Mouse (Mus musculus) kidney, postnatal 25 days (tissue): ENCODE measurements around the gene Mtmr2.
A peak's percentile ranks its signal among the peaks of the same experiment; 100 is the strongest.
"Not testable (repeated sequence)": the region's sequence is repeated elsewhere in the genome, so short reads cannot be mapped to it uniquely, and the experiment has no call there.

Source experiments
- DNase-seq, 2 experiments: peaks; one replicate each; pipeline ENCODE4 v3.0.0; 2021; ENCODE audit warnings: mixed read lengths in 2 of 2

Gene Mtmr2

GRCm38 (mm10) chr9:13748404-13748797, at the start of gene Mtmr2:
Gene Mtmr2 (plus strand): TSS chr9:13748410.
- DNase-seq: no peak

- no peak for DNase-seq
Observed at GRCm38 (mm10) chr9:13699061-13699780, 49.0 kb upstream of the Mtmr2 start.

GRCm38 (mm10) chr9:13699781-13700116, 48.5 kb upstream of the Mtmr2 start:
- DNase-seq: no peak

GRCm38 (mm10) chr9:13701773-13702172, 46.4 kb upstream of the Mtmr2 start:
- DNase-seq: no peak

DNA sequence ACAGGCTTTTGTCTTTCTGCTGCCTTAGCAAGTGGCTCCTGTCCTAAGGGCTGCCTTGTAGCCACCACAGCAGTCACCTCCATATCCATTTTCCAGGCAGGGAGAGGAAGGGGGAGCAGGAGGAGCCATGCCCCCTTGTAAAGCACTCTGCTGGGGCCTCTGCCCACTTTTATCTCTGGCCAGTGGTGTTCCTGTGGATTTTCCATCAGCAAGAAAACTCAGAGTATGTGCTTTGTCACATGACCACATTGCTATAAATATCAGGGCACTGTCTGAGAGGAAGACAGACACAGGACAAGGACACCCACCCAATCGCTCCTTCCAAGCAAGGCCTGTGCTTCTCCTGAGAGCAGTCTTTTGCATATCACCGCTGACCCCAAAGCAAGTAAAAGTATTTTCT, 45.1 kb upstream of the Mtmr2 start:
- DNase-seq: no peak

- DNase-seq: no peak
Observed at GRCm38 (mm10) chr9:13704917-13705316, 43.3 kb upstream of the Mtmr2 start.

DNA sequence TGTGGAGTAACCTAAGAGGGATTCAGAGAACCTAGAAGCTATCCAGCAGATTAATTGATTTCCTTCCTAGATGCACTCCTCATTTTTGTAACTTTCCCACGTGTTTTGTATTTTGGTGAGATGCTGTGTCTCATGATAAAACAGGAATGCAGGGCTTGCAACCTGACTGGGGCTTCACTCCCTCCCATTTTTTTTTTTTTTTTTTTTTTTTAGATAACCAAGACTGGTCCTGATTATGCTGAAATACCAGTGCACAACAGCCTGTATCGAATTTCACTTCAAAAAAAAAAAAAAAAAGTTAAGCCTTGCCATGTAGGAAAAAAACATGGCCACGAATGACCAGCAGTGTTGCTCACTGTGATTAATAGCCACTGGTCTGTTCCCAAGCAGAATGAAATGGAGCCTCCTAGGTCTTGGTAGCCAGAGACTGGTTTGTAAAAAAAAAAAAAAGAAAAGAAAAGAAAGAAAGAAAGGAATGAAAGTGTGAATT, 41.1 kb upstream of the Mtmr2 start:
- no peak for DNase-seq

DNA sequence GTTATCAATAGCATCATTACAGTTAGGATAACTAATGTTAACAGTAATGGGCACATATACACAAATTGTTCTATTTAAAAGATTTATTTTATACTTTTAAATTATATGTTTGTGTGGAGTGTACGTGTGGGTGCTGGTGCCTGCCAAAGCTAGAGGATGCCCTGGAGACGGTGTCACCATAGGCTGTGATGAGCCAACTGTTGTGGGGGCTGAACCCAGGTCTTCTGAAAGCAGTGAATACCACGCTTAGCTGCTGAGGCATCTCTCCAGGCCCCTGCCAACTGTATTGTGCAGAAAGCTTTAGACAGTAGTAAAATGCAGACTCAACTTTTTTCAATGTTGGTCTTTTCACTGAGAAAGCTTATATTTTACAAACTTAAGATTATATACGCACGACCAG, 38.8 kb upstream of the Mtmr2 start:
- DNase-seq: no peak

DNA sequence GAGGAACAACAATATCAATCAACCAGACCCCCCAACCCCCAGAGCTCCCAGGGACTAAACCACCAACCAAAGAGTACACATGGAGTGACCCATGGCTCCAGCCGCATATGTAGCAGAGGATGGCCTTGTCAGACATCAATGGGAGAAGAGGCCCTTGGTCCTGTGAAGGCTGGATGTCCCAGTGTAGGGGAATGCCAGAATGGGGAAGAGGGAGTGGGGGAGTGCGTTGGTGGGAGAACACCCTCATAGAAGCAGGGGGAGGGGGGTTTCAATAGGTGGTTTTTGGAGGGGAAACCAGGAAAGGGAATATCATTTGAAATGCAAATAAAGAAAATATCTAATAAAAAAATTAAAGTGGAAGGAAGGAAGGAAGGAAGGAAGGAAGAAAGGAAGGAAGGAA, 32.3 kb upstream of the Mtmr2 start:
- DNase-seq: not testable (repeated sequence)

DNA sequence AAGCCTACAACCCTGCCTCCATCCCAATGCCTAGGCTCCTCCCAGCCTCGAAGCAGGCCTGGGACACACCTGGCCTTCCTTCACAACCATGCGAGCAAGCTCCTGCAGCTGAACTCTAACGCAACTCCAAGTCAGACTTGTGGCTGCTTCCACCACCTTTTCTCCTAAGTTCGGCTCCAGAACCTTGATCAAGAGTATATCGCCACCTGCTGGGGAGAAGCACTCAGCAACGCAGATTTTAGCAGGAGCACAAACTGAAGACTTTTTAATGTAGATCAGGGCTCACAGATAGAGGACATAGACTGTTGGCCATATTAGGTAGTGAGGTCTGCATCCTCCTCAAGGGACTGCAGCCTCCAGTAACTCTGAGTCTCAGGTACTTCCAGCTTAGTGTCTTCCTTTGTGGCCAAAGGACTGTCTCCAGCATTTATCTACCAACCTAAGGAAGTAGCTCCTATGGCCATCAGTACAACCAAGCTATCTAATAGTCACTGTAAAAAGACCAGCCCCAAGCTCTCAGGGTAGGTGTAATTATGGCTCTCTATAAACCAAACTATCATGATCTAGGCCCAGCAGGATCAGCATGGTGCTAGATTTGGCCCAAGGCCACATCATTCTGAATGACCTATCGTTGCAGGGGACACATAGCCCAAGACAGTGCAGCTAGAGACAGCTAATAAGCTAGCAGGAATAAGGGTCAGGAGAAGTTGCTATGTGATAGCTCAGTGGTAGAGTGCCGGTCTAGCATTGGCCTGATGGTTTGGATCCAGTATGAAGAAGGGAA, 31.7 kb upstream of the Mtmr2 start:
- peak; percentile 80 to 91 for DNase-seq

DNA sequence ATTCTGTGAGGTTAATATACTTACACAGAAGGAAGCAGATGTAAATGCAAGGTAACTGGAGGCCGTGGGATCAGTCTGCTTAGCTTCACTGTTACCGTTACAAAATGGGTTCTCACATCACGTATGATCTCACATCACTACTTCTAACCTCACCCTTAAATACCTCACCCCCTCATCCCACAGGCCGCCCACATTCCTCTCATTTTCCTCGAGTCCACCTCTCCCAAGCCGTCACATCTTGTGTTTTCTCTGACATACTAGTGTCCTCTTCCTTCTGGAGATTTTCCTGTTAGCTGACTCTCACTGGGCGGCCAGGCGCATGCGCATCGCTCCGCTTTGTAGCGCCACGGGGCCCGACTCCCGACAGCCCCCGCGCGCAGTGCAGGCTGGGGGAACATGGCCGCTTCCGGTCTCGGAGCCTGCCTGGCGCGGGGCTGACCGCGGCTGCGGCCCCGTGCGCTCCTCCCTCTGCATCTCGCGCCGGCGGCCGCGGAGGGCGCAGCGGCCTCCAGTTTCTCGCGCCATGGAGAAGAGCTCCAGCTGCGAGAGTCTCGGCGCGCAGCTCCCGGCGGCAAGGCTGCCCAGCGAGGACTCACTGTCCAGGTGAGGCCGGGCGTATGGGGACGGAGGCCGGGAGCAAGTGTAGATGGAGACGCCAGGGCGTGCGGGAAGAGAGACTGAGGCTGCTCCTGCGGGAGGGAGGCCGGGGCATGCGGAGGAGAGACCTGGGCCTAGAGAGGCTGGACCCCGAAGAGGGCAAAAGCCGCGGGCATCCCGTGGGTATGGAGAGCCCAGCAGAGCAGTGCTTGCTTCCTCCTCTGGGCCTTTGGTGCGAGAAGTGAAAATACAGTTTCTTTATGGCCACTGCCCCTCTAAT, 826 bp downstream of the Mtmr2 start:
- DNase-seq: peak; percentile 97 to 98

GRCm38 (mm10) chr9:13749675-13749998, 1.4 kb downstream of the Mtmr2 start:
- no peak for DNase-seq

- peak; percentile 25 to 44 for DNase-seq
Observed at GRCm38 (mm10) chr9:13752543-13752942, 4.3 kb downstream of the Mtmr2 start.

- DNase-seq: no peak
Observed at GRCm38 (mm10) chr9:13760430-13760829, 12.2 kb downstream of the Mtmr2 start.

GRCm38 (mm10) chr9:13765624-13766023, 17.4 kb downstream of the Mtmr2 start:
- DNase-seq: no peak

DNA sequence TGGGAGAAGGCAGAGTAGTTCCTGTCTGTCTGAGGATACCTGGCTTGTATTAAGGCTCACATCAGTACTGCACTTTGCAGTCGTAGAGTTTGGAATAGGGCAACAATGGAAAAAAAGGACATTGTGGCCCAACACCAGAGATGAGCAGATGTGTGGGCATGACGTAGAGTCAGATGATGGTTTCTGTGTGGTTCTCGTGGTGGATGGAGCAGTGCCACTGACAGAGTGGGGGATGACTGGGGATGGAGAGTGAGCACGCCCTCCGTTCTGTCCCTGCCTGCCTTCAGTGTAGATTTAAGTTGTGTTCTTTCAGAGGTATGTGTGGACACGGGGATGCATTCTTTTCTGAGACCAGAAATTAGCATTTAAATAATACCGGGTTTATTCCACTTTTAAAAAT, 18.4 kb downstream of the Mtmr2 start:
- DNase-seq: no peak

DNA sequence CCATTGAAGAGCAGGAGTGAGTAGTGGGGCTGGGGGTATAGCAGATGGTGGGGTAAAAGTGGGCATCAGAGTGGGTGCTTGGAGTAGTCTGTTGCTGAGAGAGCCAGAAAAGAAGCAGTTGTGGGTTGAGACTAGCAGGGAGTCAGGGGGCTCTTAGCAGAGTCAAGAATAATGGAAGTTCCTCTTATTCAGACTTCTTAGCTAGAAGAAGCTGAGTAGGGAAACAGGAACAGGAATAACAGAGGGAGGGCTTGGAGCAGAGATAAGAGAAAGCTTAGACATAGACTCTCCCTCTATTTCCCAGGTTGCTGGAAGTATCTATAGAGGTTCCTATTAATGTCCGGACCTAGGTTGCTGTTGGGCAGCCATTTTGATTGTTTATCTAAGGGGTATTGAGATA, 26.5 kb downstream of the Mtmr2 start:
- DNase-seq: no peak

GRCm38 (mm10) chr9:13781985-13782384, 33.8 kb downstream of the Mtmr2 start:
- DNase-seq: no peak

GRCm38 (mm10) chr9:13790864-13791263, 42.7 kb downstream of the Mtmr2 start:
- DNase-seq: not testable (repeated sequence)

DNA sequence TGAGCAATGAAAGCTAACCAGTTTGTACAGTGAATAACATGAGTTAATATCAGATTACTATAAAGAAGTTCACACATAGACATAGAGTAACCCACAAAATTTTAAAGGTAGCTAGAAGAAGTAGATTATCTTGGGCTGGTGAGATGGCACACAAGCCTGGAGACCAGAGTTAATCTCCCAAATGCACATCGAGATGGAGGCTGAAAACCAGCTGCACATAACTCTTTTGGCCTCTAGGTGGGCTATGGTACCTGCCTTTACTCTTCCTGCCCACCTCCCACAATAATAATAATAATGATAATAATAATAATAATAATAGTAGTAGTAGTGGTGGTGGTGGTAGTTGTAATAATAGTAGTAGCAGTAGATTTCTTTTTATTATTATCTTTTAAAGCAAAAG, 46.1 kb downstream of the Mtmr2 start:
- no peak for DNase-seq

- DNase-seq: no peak
Observed at GRCm38 (mm10) chr9:13794756-13795155, 46.5 kb downstream of the Mtmr2 start.

GRCm38 (mm10) chr9:13804480-13804879, 56.3 kb downstream of the Mtmr2 start:
- DNase-seq: no peak

GRCm38 (mm10) chr9:13806854-13807253, 58.6 kb downstream of the Mtmr2 start:
- DNase-seq: no peak
